ENCODE assay signal across 8 mouse cellular contexts in the genomic region with DNA sequence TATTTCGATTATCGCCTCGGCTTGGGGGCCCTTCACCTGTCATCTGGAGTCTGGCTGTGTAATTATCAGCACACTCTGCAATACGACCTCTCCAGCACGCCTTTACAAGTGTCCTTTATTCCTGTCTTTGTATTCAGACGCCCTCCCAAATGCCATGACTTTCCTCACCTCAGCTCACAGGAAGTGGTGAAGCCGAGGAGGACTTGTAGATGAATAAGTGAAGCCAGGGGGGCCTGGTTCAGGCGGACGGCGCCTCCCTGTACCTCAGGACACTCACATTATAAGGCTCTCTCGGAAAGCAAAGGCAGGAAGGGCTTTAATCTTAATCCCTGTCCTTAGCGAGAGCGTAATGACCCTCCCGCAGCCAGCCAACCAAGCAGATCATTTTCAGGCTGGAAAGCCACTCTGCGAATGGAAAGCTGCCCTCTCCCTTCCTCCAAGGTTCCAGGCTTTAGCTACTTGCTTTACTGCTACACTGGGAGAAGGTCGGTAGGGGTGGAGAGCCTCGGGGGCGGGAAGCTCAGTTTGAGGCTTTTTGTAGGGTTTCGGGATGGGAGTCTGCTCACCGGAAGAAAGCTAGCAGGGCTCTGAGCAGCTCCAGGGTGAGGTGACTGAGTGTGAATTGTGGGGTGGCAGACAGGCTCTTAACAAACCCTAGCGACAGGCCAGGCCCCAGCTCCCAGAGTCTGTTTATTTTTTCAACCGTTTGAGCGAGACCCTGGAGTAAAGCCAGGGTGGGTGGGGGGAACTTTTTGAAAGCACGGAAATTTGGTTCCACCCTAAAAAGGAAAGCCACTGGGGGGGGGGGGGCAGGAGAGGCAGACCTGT. TPM values are rescaled to one million over a fixed set of nuclear protein-coding genes. Genes with fewer than 3 reads are reported as not detected.
DNase-seq lines count a peak whose midpoint lies in the region; ATAC-seq and TF ChIP-seq lines count a peak whose summit lies in the region.

No protein-coding gene starts in this region.

- DNase-seq in adrenal gland, postnatal 10 days: peak; percentile 46
- no peak for DNase-seq in adrenal gland, postnatal 4 days (ENCODE audit: low spot score in 2 of 2)
- DNase-seq in ES-E14 (ENCODE audit: low read depth, low spot score): no peak
- DNase-seq in heart, postnatal 25 days (ENCODE audit: low spot score): peak; percentile 58
- peak; percentile 65 for DNase-seq in midbrain, embryonic 14.5 days

- ATAC-seq in embryonic facial prominence, embryonic 12.5 days (ENCODE audit: insufficient number of reproducible peaks, insufficient read depth, low FRiP score, low TSS enrichment): no peak
- no peak for ATAC-seq in limb, embryonic 12.5 days (ENCODE audit: insufficient number of reproducible peaks, insufficient read depth, low FRiP score, low TSS enrichment, low read depth)
- no peak for ATAC-seq in midbrain, embryonic 14.5 days (ENCODE audit: low FRiP score, low TSS enrichment)
- ATAC-seq in megakaryocyte-erythroid progenitor cell, adult 5-6 weeks (replicated peaks; ENCODE audit: low FRiP score, low TSS enrichment, poor library complexity, severe bottlenecking): no peak

- WGBS in embryonic facial prominence, embryonic 12.5 days: under 1% methylated on average over 24 of the region's 24 CpGs
- under 1% methylated on average over 24 of the region's 24 CpGs for WGBS in limb, embryonic 12.5 days
- under 1% methylated on average over 24 of the region's 24 CpGs for WGBS in midbrain, embryonic 14.5 days

- H3K9ac ChIP-seq in ES-E14 (ENCODE audit: insufficient read depth, low read depth, low read length, poor library complexity, severe bottlenecking): peak overlapping the region; percentile 80
- peak overlapping the region; percentile 95 for H3K9ac ChIP-seq in embryonic facial prominence, embryonic 12.5 days
- H3K9ac ChIP-seq in limb, embryonic 12.5 days (replicated peaks): peak overlapping the region; percentile 97
- H3K9ac ChIP-seq in midbrain, embryonic 14.5 days (replicated peaks; ENCODE audit: low read length): peak overlapping the region; percentile 98

- H3K4me3 ChIP-seq in ES-E14 (ENCODE audit: insufficient read depth in 1 of 2, low read depth in 1 of 2, low read length in 2 of 2, poor library complexity in 1 of 2, severe bottlenecking in 1 of 2): peak overlapping the region; percentile 79 to 90
- H3K4me3 ChIP-seq in embryonic facial prominence, embryonic 12.5 days: peak overlapping the region; percentile 92
- H3K4me3 ChIP-seq in limb, embryonic 12.5 days (replicated peaks): peak overlapping the region; percentile 87
- peak overlapping the region; percentile 92 for H3K4me3 ChIP-seq in midbrain, embryonic 14.5 days (replicated peaks; ENCODE audit: low read depth, low read length)

- in situ Hi-C loops in ES-E14 (cut with MboI; ENCODE audit: low sequenced_read_pairs in 2 of 2, unreplicated experiment in 2 of 2): no loop called here

- intact Hi-C loops in heart, postnatal 25 days (cut with DNase I): no loop called here

- peak overlapping the region; percentile 73 for H3K27ac ChIP-seq in ES-E14 (ENCODE audit: insufficient read depth, low read depth, low read length, poor library complexity, severe bottlenecking)
- H3K27ac ChIP-seq in embryonic facial prominence, embryonic 12.5 days: peak overlapping the region; percentile 98
- H3K27ac ChIP-seq in limb, embryonic 12.5 days: peak overlapping the region; percentile 97
- H3K27ac ChIP-seq in midbrain, embryonic 14.5 days (replicated peaks; ENCODE audit: low read depth, low read length): peak overlapping the region; percentile 95

- no peaks in the 10 kb centered on the region for H3K9me3 ChIP-seq in ES-E14 (ENCODE audit: control insufficient read depth, insufficient read depth, low read depth, low read length)
- H3K9me3 ChIP-seq in embryonic facial prominence, embryonic 12.5 days: no peaks in the 10 kb centered on the region
- no peaks in the 10 kb centered on the region for H3K9me3 ChIP-seq in limb, embryonic 12.5 days
- H3K9me3 ChIP-seq in midbrain, embryonic 14.5 days (ENCODE audit: control insufficient read depth, low read length): no peaks in the 10 kb centered on the region

- no peaks in the 10 kb centered on the region for H3K27me3 ChIP-seq in embryonic facial prominence, embryonic 12.5 days
- no peaks in the 10 kb centered on the region for H3K27me3 ChIP-seq in limb, embryonic 12.5 days
- no peaks in the 10 kb centered on the region for H3K27me3 ChIP-seq in midbrain, embryonic 14.5 days (ENCODE audit: control insufficient read depth, insufficient read depth, low read length)

- H3K4me2 ChIP-seq in embryonic facial prominence, embryonic 12.5 days (replicated peaks): peak overlapping the region; percentile 97
- peak overlapping the region; percentile 96 for H3K4me2 ChIP-seq in limb, embryonic 12.5 days
- peak overlapping the region; percentile 99 for H3K4me2 ChIP-seq in midbrain, embryonic 14.5 days (ENCODE audit: low read length)

- H3K4me1 ChIP-seq in ES-E14 (ENCODE audit: control insufficient read depth in 2 of 2, insufficient read depth in 2 of 2, low read length in 2 of 2, poor library complexity in 1 of 2): peaks cover 8 to 31% of the 10 kb centered on the region in 2 experiments
- H3K4me1 ChIP-seq in embryonic facial prominence, embryonic 12.5 days: peaks cover 30% of the 10 kb centered on the region
- peaks cover 42% of the 10 kb centered on the region for H3K4me1 ChIP-seq in limb, embryonic 12.5 days (replicated peaks)
- H3K4me1 ChIP-seq in midbrain, embryonic 14.5 days (ENCODE audit: control insufficient read depth, insufficient read depth, low read length): peaks cover 29% of the 10 kb centered on the region

- peaks cover 19% of the 10 kb centered on the region; the same call in 1 of the 2 replicates for H3K36me3 ChIP-seq in ES-E14 (ENCODE audit: control insufficient read depth, insufficient read depth, low read length, poor library complexity, severe bottlenecking)
- peaks cover 15% of the 10 kb centered on the region for H3K36me3 ChIP-seq in embryonic facial prominence, embryonic 12.5 days
- H3K36me3 ChIP-seq in limb, embryonic 12.5 days: peaks cover 26% of the 10 kb centered on the region
- peaks cover 16% of the 10 kb centered on the region; the same call in 1 of the 2 replicates for H3K36me3 ChIP-seq in midbrain, embryonic 14.5 days (ENCODE audit: control insufficient read depth, insufficient read depth, low read length)

TF ChIP-seq in ES-E14, 5 proteins besides CTCF, POLR2A, EP300 and RAD21:
- TF ChIP-seq HCFC1 (IDR thresholded peaks at IDR 0.05; ENCODE audit: borderline replicate concordance, insufficient read depth, low read length): no peak
- TF ChIP-seq ZC3H11A (IDR thresholded peaks at IDR 0.05; ENCODE audit: borderline replicate concordance, low read depth, low read length): no peak
- TF ChIP-seq CHD2 (IDR thresholded peaks at IDR 0.05; ENCODE audit: low read depth, low read length): no peak
- no peak for TF ChIP-seq MAFK (IDR thresholded peaks at IDR 0.05; ENCODE audit: insufficient read depth, low read depth, low read length)
- no peak for TF ChIP-seq ZNF384 (IDR thresholded peaks at IDR 0.05; ENCODE audit: low read depth, low read length)

RNA-seq across cellular contexts. Expression of gene Arhgef2, which starts 16.6 kb away (rescaled TPM):
- 10 to 100 TPM; 51.4 to 71.5 TPM for total RNA-seq in adrenal gland, postnatal 10 days (2021)
- 10 to 100 TPM; 65.7 to 77.0 TPM for total RNA-seq in adrenal gland, postnatal 4 days (2021)
- total RNA-seq in ES-E14 (2012; rRNA removed): 50.8 and 80.0 TPM in 2 replicates
- 117 and 123 TPM in 2 replicates for polyA plus RNA-seq in embryonic facial prominence, embryonic 12.5 days (2016; fragmentation: Nextera tagmentation; extraction: Ambion mirVana)
- 10 to 100 TPM; 42.6 to 51.8 TPM for total RNA-seq in heart, postnatal 25 days (2021)
- 122 and 123 TPM in 2 replicates for polyA plus RNA-seq in limb, embryonic 12.5 days (2016; fragmentation: Nextera tagmentation; extraction: Ambion mirVana)
- 122 and 134 TPM in 2 replicates for polyA plus RNA-seq in midbrain, embryonic 14.5 days (2014; fragmentation: Nextera tagmentation; extraction: Ambion mirVana)
- total RNA-seq in megakaryocyte-erythroid progenitor cell, adult 5-6 weeks (2014; fragmentation: Nextera tagmentation): 94.6 and 96.0 TPM in 2 replicates
- 41.9 and 75.8 TPM in 2 replicates for total RNA-seq in megakaryocyte-erythroid progenitor cell, adult 5-6 weeks (2017)

RNA-seq across cellular contexts. Expression of gene Rxfp4, which starts 30.6 kb away (rescaled TPM):
- total RNA-seq in adrenal gland, postnatal 10 days (2021): not detected
- not detected for total RNA-seq in adrenal gland, postnatal 4 days (2021)
- total RNA-seq in ES-E14 (2012; rRNA removed): not detected in 2 replicates
- polyA plus RNA-seq in embryonic facial prominence, embryonic 12.5 days (2016; fragmentation: Nextera tagmentation; extraction: Ambion mirVana): not detected in 2 replicates
- total RNA-seq in heart, postnatal 25 days (2021): not detected
- polyA plus RNA-seq in limb, embryonic 12.5 days (2016; fragmentation: Nextera tagmentation; extraction: Ambion mirVana): not detected in 2 replicates
- not detected in 2 replicates for polyA plus RNA-seq in midbrain, embryonic 14.5 days (2014; fragmentation: Nextera tagmentation; extraction: Ambion mirVana)
- total RNA-seq in megakaryocyte-erythroid progenitor cell, adult 5-6 weeks (2014; fragmentation: Nextera tagmentation): not detected in 2 replicates
- not detected in 2 replicates for total RNA-seq in megakaryocyte-erythroid progenitor cell, adult 5-6 weeks (2017)

RNA-seq across cellular contexts. Expression of gene Ssr2, which starts 46.7 kb away (rescaled TPM):
- total RNA-seq in adrenal gland, postnatal 10 days (2021): 100 to 1,000 TPM; 221 to 247 TPM
- 100 to 1,000 TPM; 240 to 260 TPM for total RNA-seq in adrenal gland, postnatal 4 days (2021)
- 827 and 1,221 TPM in 2 replicates for total RNA-seq in ES-E14 (2012; rRNA removed)
- 184 and 185 TPM in 2 replicates for polyA plus RNA-seq in embryonic facial prominence, embryonic 12.5 days (2016; fragmentation: Nextera tagmentation; extraction: Ambion mirVana)
- total RNA-seq in heart, postnatal 25 days (2021): 10 to 100 TPM; 80.7 to 93.3 TPM
- polyA plus RNA-seq in limb, embryonic 12.5 days (2016; fragmentation: Nextera tagmentation; extraction: Ambion mirVana): 184 and 190 TPM in 2 replicates
- polyA plus RNA-seq in midbrain, embryonic 14.5 days (2014; fragmentation: Nextera tagmentation; extraction: Ambion mirVana): 110 and 114 TPM in 2 replicates
- total RNA-seq in megakaryocyte-erythroid progenitor cell, adult 5-6 weeks (2014; fragmentation: Nextera tagmentation): 200 and 308 TPM in 2 replicates
- total RNA-seq in megakaryocyte-erythroid progenitor cell, adult 5-6 weeks (2017): 111 and 165 TPM in 2 replicates

Comparison
In these comparisons a context has a peak if more than half of its experiments do, and no peak if none do; other contexts are left out.
1. DNase-seq: peak in adrenal gland, postnatal 10 days (single experiment), heart, postnatal 25 days (single experiment) and midbrain, embryonic 14.5 days (single experiment); none in adrenal gland, postnatal 4 days (0 of 2) and ES-E14 (single experiment).
2. Peak in every context shown above with its lines, with median percentiles within 50 percentile points of each other: H3K27ac ChIP-seq, H3K4me3 ChIP-seq, H3K9ac ChIP-seq and H3K4me2 ChIP-seq.